Mouse (Mus musculus): Measurements from ENCODE around the gene Ankrd10.

DNA sequence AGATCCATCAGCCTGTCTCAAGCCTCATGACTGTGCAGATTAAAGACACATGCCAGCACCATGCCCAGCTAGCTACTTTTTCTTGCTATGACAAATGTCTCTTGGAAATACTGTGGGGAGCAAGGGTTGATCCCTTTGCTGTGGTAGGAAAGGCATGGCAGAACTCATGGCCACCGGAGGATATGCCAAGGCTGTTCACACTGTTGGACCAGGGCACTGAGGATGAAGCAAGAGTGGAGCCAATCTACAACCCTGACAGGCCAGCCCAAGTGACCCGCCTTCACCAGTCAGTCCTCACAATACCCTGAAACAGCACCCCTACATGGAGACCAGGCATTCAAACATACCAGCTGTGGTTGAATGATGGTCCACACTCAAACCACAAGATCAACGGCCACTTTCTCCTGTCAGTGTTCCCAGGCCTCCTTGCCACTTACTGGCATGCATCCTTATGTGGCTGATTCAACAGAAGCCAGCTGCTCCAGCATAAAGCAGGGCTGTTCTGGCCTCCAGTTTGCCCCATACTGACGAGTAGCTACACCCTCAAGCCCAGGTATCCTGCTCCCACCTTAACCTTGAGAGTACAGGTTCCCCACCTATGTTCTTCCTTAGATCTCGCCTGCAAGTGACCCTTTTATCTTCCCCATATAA is 35.1 kb downstream of the Ankrd10 start:
- no peak for TF ChIP-seq POLR2A (IDR thresholded peaks at IDR 0.05; ENCODE audit: insufficient read depth, low read depth, low read length)
- no peak for TF ChIP-seq CTCF (IDR thresholded peaks at IDR 0.05)
